Mouse (Mus musculus) left cerebral cortex, postnatal 14 days (tissue): ENCODE data around the gene Klhl36. TPM values are rescaled to one million over a fixed set of nuclear protein-coding genes. Genes with fewer than 3 reads are reported as not detected.

ENCODE experiments used
- DNase-seq, 2 experiments: peaks; one replicate each; pipeline ENCODE4 v3.0.0; 2021 to 2022; ENCODE audit warnings: low spot score in 2 of 2, mixed read lengths in 1 of 2
- intact Hi-C: fragments of 180-260 bp; cut with DNase I; formaldehyde crosslinking; loops from one replicate; pipeline ENCODE4 v1.15.1; 2025
- total RNA-seq, 2 experiments: library from RNA; stranded (reverse); gene quantifications; 2 replicates each; pipeline ENCODE4 v1.2.3; 2021

The Klhl36 gene
- total RNA-seq, 2 experiments from 2014 or later: 6.0 to 7.3 TPM

DNA sequence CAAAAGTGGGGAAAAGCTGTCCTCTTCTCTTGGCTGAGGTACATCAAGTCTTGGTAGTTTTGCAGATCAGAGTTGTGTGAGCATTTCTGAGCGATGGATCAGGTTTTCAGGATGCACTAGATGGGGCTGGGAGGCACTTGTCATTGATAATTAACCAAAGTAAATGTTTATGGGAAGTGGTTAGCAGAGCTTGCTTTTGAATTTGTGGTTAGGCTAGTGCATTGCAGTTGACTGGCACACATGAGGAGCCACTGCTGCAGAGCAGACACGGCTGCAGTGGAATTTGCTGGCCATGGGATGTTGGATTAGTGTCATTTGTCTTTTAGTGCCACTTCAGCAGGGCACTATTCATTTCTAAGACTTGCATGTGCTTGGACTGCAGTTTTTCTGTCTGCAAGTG, 52.1 kb downstream of the Klhl36 start:
- no peak for DNase-seq
- intact Hi-C loops: no loop called here

- intact Hi-C loops: no loop called here
Observed at GRCm38 (mm10) chr8:119915298-119915697, 53.2 kb downstream of the Klhl36 start.

DNA sequence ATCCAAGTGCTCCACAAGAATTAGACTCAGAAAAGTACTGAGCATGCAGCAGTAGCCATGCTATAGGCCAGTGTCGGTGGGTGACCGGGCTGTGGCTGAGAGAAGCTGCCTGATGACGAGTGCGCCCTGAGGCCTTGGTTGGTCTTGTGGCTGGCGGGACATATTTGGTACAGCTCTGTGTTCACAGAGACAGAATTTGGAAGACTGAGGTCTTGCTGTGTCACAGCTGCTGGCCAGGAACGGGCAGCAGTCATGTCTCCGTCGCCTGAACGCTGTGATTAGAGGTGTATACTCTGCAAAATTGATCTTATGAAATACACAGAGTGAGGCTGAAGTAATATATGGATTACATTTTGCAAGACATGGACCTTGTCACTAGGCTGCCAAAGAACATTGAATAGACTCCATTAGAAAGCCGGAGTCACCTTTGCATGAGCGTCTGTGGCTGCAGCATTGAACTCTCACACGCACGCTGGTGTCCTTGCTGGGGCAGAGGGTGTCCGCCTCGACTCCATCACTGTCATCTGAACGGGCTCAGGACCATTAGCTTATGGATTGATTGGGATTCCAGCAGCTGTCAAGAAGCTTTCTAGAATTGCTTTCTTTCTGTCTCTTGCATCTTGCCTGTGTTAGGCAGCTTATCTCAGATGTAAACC, 54.3 kb downstream of the Klhl36 start:
- intact Hi-C loops: no loop called here
- DNase-seq: no peak

More at GRCm38 (mm10) chr8:119915298-119915697, 53.2 kb downstream of the Klhl36 start:
- no peak for DNase-seq

- DNase-seq: no peak
- intact Hi-C loops: no loop called here
Observed at GRCm38 (mm10) chr8:119917415-119917814, 55.3 kb downstream of the Klhl36 start.

- no peak for DNase-seq
- intact Hi-C loops: no loop called here
Observed at GRCm38 (mm10) chr8:119918155-119918567, 56.1 kb downstream of the Klhl36 start.

- intact Hi-C loops: no loop called here
Observed at GRCm38 (mm10) chr8:119923259-119923658, 61.2 kb downstream of the Klhl36 start.

GRCm38 (mm10) chr8:119925428-119925827, 63.4 kb downstream of the Klhl36 start:
- intact Hi-C loops: loop anchor here (5.0 kb wide), 1 partner anchor 143 kb away; no protein-coding TSS in a partner anchor
- no peak for DNase-seq

More at GRCm38 (mm10) chr8:119923259-119923658, 61.2 kb downstream of the Klhl36 start:
- no peak for DNase-seq

DNA sequence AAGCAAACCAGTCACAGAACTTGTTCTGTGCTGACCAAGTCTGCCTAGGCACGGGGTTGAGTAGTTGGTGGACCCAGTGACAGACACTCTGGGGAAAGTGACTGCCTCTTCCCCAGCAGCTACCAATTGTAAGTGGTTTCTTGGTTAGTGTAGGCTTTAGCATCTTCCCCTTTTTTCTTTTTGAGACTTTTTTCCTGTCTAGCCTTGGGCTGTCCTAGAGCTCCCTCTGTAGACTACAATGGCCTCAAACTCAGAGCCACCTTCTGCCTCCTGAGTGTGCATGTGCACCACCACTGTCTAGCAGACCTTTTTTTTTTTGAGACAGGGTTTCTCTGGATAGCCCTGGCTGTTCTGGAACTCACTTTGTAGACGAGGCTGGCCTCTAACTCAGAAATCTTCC, 64.4 kb downstream of the Klhl36 start:
- intact Hi-C loops: loop anchor here (5.0 kb wide), 1 partner anchor 144 kb away; no protein-coding TSS in a partner anchor
- no peak for DNase-seq

Other genes starting within 250 kb of the Klhl36 start
- under 1 TPM in 1 of 2 experiments, not detected in 1; 0.29 TPM for gene Adad2, start 249.5 kb upstream of the Klhl36 start, total RNA-seq
- 1 to 10 TPM; 2.2 to 2.4 TPM for gene Kcng4, start 226.6 kb upstream of the Klhl36 start, total RNA-seq
- 1 to 10 TPM; 8.8 to 9.3 TPM for gene Wfdc1, start 195.9 kb upstream of the Klhl36 start, total RNA-seq
- 1 to 10 TPM; 1.8 to 1.9 TPM for gene Atp2c2, start 162.3 kb upstream of the Klhl36 start, total RNA-seq
- 10 to 100 TPM; 17.3 to 19.0 TPM for gene Tldc1, start 83.8 kb upstream of the Klhl36 start, total RNA-seq
- gene Cotl1, start 21.7 kb upstream of the Klhl36 start, total RNA-seq: 10 to 100 TPM; 65.0 to 67.4 TPM
- 10 to 100 TPM; 82.2 to 95.2 TPM for gene Usp10, start 48.1 kb downstream of the Klhl36 start, total RNA-seq
- gene Gm20388, start 48.6 kb downstream of the Klhl36 start, total RNA-seq: 1 to 10 TPM; 2.8 to 7.3 TPM
- 1 to 10 TPM; 1.8 to 2.3 TPM for gene Crispld2, start 130.2 kb downstream of the Klhl36 start, total RNA-seq
- 10 to 100 TPM; 36.0 to 44.1 TPM for gene Zdhhc7, start 239.2 kb downstream of the Klhl36 start, total RNA-seq